Mouse (Mus musculus) cerebral cortex, adult 2 months (tissue): Measurements from ENCODE around the gene Ptpn14.

ENCODE experiments used
- WGBS: fragments of 180-500 bp; shearing (Covaris S2); methylation state at CpG from one replicate; pipeline ENCODE4 v1.1.7; 2018; 5-methylcytosine and 5-hydroxymethylcytosine counted together

The Ptpn14 gene

GRCm38 (mm10) chr1:189867497-189867896 lies 139.4 kb downstream of the Ptpn14 start:
- WGBS, result 60% methylated on average over 9 of the region's 9 CpGs

- WGBS, result 83% methylated on average over 10 of the region's 10 CpGs
These were observed 140.0 kb downstream of the Ptpn14 start for GRCm38 (mm10) chr1:189868036-189868435.

- WGBS, result 89% methylated on average over 18 of the region's 18 CpGs
These were observed 141.7 kb downstream of the Ptpn14 start for GRCm38 (mm10) chr1:189869651-189870270.

GRCm38 (mm10) chr1:189870539-189870938 lies 142.5 kb downstream of the Ptpn14 start:
- 88% methylated on average over 8 of the region's 8 CpGs for WGBS

GRCm38 (mm10) chr1:189871625-189872024 lies 143.6 kb downstream of the Ptpn14 start:
- 91% methylated on average over 8 of the region's 8 CpGs for WGBS

- WGBS, result 74% methylated on average over 4 of the region's 4 CpGs
These were observed 144.0 kb downstream of the Ptpn14 start for GRCm38 (mm10) chr1:189872050-189872449.

- WGBS, result 81% methylated on average over 8 of the region's 8 CpGs
These were observed 145.5 kb downstream of the Ptpn14 start for GRCm38 (mm10) chr1:189873591-189873990.

- 62% methylated on average over 6 of the region's 6 CpGs for WGBS
These were observed 147.4 kb downstream of the Ptpn14 start for GRCm38 (mm10) chr1:189875439-189875861.

GRCm38 (mm10) chr1:189876162-189876561 lies 148.1 kb downstream of the Ptpn14 start:
- 65% methylated on average over 8 of the region's 8 CpGs for WGBS

- 74% methylated on average over 2 of the region's 2 CpGs for WGBS
These were observed 151.1 kb downstream of the Ptpn14 start for GRCm38 (mm10) chr1:189879212-189879611.

GRCm38 (mm10) chr1:189879965-189880364 lies 151.9 kb downstream of the Ptpn14 start:
- WGBS, result 44% methylated on average over 8 of the region's 8 CpGs

GRCm38 (mm10) chr1:189880745-189881144 lies 152.7 kb downstream of the Ptpn14 start:
- WGBS, result 89% methylated on average over 14 of the region's 14 CpGs

- 57% methylated on average over 7 of the region's 7 CpGs for WGBS
These were observed 154.8 kb downstream of the Ptpn14 start for GRCm38 (mm10) chr1:189882886-189883285.

GRCm38 (mm10) chr1:189883531-189884170 lies 155.6 kb downstream of the Ptpn14 start:
- 51% methylated on average over 18 of the region's 18 CpGs for WGBS

GRCm38 (mm10) chr1:189884951-189885350 lies 156.9 kb downstream of the Ptpn14 start:
- WGBS, result 75% methylated on average over 13 of the region's 13 CpGs

GRCm38 (mm10) chr1:189885975-189886374 lies 157.9 kb downstream of the Ptpn14 start:
- 94% methylated on average over 6 of the region's 6 CpGs for WGBS

GRCm38 (mm10) chr1:189887518-189887917 lies 159.4 kb downstream of the Ptpn14 start:
- 30% methylated on average over 7 of the region's 7 CpGs for WGBS

- 85% methylated on average over 10 of the region's 10 CpGs for WGBS
These were observed 160.7 kb downstream of the Ptpn14 start for GRCm38 (mm10) chr1:189888749-189889148.

GRCm38 (mm10) chr1:189894191-189894590 lies 166.1 kb downstream of the Ptpn14 start:
- WGBS, result 51% methylated on average over 9 of the region's 9 CpGs

- 84% methylated on average over 9 of the region's 9 CpGs for WGBS
These were observed 169.8 kb downstream of the Ptpn14 start for GRCm38 (mm10) chr1:189897861-189898260.

- 90% methylated on average over 13 of the region's 13 CpGs for WGBS
These were observed 170.6 kb downstream of the Ptpn14 start for GRCm38 (mm10) chr1:189898708-189899107.

GRCm38 (mm10) chr1:189899526-189899925 lies 171.5 kb downstream of the Ptpn14 start:
- WGBS, result 93% methylated on average over 6 of the region's 6 CpGs

GRCm38 (mm10) chr1:189902413-189902812 lies 174.3 kb downstream of the Ptpn14 start:
- WGBS, result 78% methylated on average over 9 of the region's 9 CpGs
